Mouse (Mus musculus) heart, adult 18-20 months (tissue): Measurements from ENCODE around the gene Scrn1. TPM values are rescaled to one million over a fixed set of nuclear protein-coding genes. Genes with fewer than 3 reads are reported as not detected.

ENCODE experiments used
- DNase-seq, 2 experiments: peaks; one replicate each; pipeline ENCODE4 v3.0.0; 2021 to 2022; ENCODE audit warnings: mixed read lengths in 1 of 2
- long read RNA-seq, 2 experiments: library from polyadenylated mRNA; stranded (forward); transcript quantifications; one replicate each; pipeline ENCODE4 v2.0.0; 2021
- total RNA-seq, 2 experiments: library from RNA; stranded (reverse); gene quantifications; 2 replicates each; pipeline ENCODE4 v1.2.3; 2021

The Scrn1 gene
- total RNA-seq: 1 to 10 TPM; 5.0 to 5.9 TPM
- long read RNA-seq, experiment 1, full-length matches to known transcripts: 8 of 11 reads
- long read RNA-seq, experiment 1, partial matches to known transcripts: 0 of 11 reads
- long read RNA-seq, experiment 1, other reads (novel, unspliced or antisense): 3 of 11 reads
- long read RNA-seq, experiment 2, full-length matches to known transcripts: 3 of 7 reads
- long read RNA-seq, experiment 2, partial matches to known transcripts: 1 of 7 reads
- long read RNA-seq, experiment 2, other reads (novel, unspliced or antisense): 3 of 7 reads

DNA sequence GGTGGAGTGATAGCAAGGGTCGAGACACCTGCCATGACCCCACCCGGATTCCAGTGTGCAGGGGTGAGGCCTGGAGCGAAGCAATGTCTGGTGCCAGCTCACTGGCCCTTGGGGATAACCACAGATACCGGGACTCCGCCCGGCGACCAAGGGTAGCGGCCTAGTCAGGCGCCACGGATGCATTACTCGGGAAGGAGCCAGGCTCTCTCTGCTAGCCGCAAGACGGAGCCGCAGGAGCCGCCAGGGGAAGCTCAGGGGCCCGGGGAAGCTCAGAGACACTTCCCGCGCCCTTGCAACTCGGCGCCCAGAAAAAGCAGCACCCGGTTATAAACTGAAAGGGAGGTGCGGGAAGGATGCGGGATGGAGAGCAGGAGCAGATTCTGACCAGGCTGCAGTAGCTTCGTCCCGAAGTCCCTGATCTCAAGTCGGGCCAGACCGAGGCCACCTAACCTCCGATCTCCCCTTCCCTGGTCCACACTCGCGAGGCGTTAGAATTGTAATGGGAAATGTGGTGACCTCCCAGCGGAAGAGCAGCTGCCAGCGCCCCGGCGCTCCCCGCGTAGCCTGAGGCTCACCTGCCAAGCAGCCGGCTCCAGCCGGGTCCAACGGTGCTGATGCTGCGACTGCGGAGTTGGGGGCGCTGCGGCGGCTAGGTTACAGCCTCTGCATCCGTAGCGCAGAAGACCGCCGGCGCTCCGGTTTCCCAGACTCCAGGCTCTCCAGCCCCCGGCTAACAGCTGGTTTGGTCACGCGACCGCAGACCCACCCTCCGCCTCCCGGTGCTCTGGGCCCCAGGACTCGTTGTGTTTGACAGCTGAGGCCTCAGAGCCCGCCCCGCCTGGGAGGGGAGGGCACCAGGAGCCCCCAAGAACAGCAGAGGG lies at the start of gene Scrn1:
Gene Scrn1, minus strand, starts transcription at position 825 of the 881 bp plus-strand sequence.
- DNase-seq: peak; percentile 70 to 78

GRCm38 (mm10) chr6:54606241-54606640 lies 40.0 kb upstream of the Scrn1 start:
- DNase-seq: peak in 1 of 2 experiments; percentile 27

- peak; percentile 39 to 49 for DNase-seq
These were observed 37.9 kb upstream of the Scrn1 start for GRCm38 (mm10) chr6:54604001-54604715.

- DNase-seq: no peak
These were observed 36.6 kb upstream of the Scrn1 start for GRCm38 (mm10) chr6:54602891-54603290.

DNA sequence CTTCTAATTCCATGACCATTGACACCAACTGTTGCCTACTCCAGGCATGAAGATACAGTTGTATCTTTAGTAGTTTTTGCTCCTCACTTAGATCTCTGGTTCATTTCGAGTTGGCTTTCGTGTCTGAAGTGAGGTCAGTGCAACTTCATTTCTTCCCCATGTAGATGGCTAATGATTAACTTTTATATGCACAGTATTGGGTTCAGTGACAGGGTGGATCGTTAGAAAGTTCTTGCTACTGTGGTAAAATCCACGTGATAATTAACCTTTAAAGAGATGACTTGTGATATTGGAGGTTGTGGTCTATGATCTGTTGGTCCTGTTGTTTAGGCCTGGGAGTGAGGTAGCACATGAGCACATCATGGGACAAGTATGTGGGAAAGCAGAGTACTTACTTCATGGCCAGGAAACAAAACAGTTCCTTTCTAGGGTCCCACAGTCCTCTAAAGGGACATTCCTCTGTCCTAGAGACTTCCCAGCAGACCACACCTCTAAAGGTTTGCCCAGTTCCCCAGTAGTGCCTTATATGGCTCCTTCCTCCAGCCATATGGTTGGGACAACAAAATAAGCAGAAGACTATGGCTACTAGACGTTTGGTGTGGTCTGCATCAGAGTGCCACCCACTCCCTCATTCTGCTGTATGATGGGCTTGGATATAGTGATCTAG lies 34.5 kb upstream of the Scrn1 start:
- no peak for DNase-seq

DNA sequence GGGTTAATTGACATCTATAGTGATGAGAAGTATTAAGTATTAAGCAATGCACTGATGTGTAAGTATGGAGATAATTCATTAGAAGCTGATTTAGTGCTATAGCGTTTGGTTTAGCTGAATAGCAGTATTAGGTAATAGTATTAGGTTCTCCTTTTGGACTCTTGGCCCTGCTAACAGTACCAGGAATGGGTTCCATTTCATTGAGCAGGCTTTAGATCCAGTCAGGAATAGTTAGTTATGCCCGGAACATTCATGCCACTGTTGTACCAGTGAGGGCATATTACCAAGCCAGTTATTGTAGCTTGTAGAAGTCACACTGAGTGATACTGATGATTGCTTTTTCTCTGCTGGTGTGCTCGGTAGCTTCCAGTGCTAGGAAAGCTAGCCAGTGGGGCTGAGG lies 31.4 kb upstream of the Scrn1 start:
- DNase-seq: no peak

GRCm38 (mm10) chr6:54597208-54597607 lies 30.9 kb upstream of the Scrn1 start, which contains the start of gene Fkbp14:
Gene Fkbp14, minus strand, starts transcription at chr6:54597308.
- no peak for DNase-seq

DNA sequence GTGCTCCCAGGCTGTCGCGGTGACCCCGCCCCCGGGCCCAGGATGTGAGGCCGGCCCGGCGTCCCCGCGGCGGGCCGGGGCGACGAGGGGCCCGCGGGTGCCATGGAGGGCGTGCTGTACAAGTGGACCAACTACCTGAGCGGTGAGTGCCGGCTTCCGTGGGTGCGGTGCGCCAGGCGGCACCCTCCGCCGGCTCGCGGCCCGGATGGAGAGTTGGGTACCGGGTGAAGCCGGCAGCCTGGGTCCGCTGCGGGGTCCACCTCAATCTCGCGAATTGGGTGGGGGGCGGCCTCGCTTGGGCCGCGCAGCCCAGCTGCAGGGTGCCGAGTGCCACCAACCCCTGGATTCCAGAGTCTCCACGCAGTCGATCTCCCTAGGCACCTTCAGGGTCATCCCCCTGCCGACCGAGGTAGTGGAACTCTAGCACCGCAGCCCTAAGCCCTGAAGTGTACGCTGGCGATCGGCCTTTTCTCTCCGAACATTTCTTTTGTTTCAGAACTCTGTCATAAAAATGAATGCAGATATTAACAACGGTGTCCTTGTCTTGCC lies 29.1 kb upstream of the Scrn1 start:
- DNase-seq: no peak

DNA sequence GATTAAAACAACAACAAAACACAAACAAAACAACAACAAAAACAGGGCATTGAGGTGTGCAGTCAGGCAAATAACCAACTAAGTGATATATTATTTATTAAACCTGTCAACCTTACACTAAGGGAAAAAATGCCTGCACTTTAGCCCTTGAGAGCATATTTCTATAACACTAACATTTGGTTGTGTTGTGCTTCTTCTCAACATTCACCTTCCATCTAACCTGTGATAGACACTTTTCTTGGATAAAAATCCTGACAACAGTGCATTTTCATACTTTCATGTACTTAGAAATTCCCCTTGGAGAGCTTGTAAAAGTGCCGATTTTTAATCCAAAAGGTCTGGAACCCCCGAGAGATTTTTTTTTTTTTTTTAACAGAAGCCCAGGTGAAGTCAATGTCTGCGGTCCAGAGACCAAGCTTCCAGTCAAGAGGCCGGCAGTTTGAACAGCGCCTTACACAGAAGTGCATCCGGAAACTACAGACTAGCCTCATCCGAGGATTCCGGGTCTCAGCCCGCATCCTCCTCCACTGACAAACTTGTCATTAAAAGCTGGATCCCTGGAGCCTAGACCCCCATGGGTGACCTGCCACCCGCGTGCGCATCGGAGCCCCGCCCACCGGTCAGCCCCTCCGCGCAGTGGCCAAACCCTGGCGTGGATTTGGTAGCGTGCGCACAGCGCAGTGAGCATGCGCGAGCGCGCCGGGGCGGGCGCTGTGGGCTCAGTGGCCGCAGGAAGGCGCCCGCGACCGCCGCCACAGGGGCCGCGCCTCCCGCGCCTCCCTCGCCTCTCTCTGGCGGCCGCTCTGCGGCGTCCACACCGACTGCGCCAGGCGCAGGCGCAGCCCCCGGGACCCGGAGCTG lies 28.4 kb upstream of the Scrn1 start, which contains the start of gene Plekha8:
Gene Plekha8, plus strand, starts transcription at position 643 of the 861 bp plus-strand sequence.
- DNase-seq: peak; percentile 95

DNA sequence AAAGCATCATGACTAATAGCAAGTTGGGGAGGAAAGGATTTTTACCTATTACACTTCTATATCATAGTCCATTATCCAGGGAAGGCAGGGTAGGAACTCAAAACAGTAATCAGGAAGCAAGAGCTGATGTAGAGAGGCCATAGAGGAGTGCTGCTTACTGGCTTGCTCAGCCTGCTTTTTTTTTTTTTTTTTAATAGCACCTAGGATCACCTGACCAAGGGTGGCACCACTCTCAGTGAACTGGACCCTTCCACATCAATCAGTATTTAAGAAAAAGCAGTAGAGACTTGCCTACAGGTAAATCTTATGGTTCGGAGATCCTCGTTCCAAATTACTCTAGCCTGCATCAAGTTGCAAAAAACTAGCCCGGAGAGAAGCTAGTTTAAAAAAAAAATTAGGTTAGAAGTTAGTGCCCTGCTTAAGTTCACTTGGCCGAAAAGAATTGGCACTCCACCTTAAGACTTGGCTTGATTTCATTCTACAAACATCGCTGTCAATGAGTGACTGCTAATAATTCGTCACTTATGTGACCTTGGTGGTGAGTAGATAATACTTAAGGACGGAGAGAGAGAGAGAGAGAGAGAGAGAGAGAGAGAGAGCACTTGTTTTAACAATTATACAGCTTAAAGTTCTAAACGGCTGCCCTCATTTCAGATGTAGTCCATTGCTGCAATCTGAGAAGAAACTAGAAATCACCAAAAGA lies 27.6 kb upstream of the Scrn1 start:
- DNase-seq: no peak

DNA sequence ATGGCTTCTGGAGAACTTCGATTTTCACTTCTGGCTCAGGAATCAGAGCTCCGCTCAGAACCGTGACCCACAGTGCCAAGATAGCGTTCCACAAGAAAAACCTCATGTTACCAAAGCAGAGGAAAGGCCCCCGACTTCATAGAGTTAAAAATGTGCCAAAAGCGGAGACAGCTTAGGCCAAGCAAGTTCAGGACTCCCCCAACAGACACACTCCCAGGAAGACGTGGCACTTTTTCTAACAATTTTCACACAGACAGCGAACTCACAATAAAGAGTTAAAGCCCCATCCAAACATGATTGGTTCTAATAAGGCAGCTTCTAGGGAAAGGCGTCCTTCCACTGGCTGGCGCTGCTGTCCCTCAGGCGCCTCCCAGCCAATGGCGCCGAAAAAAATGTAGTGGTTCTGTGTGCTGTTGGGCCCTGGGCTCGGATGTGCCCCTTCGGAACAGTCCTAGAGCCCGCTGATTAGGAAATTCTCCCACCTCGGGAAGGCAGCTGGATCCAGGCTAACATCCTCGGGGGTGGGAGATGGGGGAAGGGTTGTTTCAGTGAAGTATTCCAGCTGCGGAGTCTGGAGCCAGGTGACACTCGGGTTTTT lies 26.7 kb upstream of the Scrn1 start:
- peak; percentile 97 for DNase-seq

DNA sequence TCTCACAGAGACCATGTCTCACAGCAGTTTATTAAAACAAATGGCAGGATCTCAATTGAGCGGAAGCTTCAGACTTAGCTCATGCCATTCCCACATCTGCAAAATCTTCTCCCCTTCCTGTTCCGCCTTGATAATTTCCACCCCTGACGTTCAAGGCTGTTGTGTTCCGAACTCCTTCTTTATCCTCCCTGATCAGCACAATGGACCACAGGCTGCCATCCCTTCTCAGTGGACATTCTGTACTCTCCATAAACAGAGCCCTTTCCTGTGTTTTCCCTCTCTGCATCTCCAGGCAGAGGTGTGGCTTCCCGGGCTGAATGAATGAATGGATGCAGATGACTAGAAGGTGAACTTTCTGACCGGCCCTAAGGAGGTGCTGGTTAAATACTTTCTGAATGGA lies 25.5 kb upstream of the Scrn1 start:
- peak; percentile 32 to 43 for DNase-seq

DNA sequence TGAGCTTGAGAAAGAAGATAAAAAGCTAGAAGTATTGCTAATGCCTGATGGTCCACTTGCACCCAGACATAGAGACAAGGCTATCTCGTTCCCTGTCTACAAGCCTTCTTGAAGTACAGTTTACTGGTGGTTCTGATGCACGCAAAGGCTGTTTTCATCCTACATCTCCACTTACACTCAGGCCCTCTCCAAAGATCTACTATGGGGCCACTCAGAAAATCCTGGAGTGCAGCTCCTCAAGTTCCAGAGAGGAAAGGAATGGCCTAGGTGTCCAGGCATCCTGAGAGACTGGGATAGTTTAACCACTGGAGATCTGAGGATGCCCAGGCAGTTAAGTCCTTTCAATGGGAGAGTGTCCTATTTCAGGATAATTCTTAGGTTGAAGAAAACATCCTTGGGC lies 24.4 kb upstream of the Scrn1 start:
- DNase-seq: no peak

DNA sequence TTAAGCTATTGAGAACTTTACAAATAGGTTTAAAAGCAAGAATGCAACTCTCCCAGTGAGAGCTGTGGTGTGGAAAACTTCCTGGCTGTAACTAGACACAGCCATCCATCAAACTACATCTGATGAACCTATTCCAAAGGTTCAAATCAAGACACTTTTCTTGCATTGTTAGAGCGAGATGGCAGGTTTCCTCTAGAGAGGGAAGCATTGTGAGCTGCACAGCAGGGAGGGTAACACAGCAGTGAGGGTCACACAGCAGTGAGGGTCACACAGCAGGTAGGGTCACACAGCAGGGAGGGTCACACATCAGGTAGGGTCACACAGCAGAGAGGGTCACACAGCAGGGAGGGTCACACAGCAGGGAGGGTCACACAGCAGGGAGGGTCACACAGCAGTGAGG lies 21.9 kb upstream of the Scrn1 start:
- DNase-seq: no peak

- DNase-seq: no peak
These were observed 21.4 kb upstream of the Scrn1 start for GRCm38 (mm10) chr6:54587683-54588082.

GRCm38 (mm10) chr6:54586911-54587310 lies 20.6 kb upstream of the Scrn1 start:
- no peak for DNase-seq

DNA sequence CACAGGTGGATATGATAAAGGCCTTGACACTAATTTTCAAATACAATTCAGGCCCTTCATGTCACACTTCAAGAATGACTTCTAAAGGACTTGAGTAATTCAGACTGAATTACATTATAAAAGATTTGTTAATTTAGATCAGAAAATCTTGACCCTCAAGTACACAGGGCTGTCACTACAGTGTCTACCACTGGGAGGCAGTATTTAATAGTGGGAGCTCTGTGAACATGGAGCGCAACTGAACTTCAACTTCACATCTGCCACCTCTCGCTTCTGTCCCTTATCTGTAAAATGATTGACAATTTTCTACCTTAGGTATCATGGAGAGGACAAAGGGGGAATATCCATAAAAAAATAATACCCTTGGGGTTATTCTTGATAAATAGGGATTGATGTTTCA lies 19.9 kb upstream of the Scrn1 start:
- peak; percentile 57 to 77 for DNase-seq

- no peak for DNase-seq
These were observed 7.1 kb upstream of the Scrn1 start for GRCm38 (mm10) chr6:54573218-54573955.

DNA sequence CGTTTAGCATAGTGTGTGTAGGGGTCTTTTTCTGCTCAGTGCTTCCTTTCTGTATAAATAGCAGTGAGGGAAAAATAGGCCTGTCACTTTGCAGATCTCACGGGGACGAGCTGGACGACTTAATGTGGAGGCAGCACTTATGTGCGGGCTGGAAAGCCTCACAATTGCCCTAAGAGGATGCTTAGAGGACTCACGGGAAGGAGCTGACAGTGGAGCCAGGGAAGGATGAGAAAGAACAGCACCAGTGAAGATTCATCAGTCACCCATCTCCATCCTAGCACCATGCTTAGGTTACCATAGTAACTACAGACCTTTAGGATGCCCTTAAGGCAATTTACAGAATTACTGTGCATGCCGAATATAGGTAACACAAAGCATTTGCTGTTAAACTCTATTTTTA lies 3.5 kb upstream of the Scrn1 start:
- no peak for DNase-seq
